Comparison of ENCODE assay signal across 8 mouse cellular contexts in the genomic region with DNA sequence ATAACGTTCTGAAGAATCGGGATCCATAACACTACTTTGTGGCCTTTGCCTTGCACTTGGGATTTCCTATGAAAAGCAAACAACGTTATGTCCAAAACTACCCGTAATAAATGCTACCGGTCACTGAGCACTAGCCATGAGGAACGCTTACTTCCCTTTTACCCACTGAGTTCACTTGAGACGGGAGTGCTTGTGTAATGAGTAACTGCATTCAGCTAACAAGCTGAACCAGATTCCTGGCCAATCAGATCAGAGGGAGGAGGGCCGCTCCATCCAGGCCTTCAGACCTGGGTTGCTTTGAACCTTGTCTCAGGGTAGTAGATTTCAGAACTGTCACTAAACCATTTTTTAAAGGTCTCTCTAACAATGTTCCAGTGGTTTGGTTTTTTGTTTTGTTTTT.
DNase-seq lines count a peak whose midpoint lies in the region; ATAC-seq and TF ChIP-seq lines count a peak whose summit lies in the region.

No protein-coding gene starts in this region.

- no peak for TF ChIP-seq CTCF in stomach, postnatal 0 days (IDR thresholded peaks at IDR 0.05; ENCODE audit: low read depth)
- TF ChIP-seq CTCF in left cerebral cortex, adult 2 months (IDR thresholded peaks at IDR 0.05), result no peak

- H3K4me2 ChIP-seq in heart, embryonic 16.5 days (ENCODE audit: low read depth, low read length), result peak overlapping the region; percentile 18; the same call in 1 of the 2 replicates
- no peak overlapping the region for H3K4me2 ChIP-seq in liver, embryonic 16.5 days (ENCODE audit: low read depth, low read length)
- no peak overlapping the region; the same call in 1 of the 2 replicates for H3K4me2 ChIP-seq in stomach, postnatal 0 days (replicated peaks; ENCODE audit: low read depth)

- no peak overlapping the region for H3K9ac ChIP-seq in heart, embryonic 16.5 days (ENCODE audit: low read length)
- H3K9ac ChIP-seq in liver, embryonic 16.5 days (ENCODE audit: low read depth, low read length), result no peak overlapping the region
- H3K9ac ChIP-seq in stomach, postnatal 0 days (ENCODE audit: low read length), result no peak overlapping the region

- H3K4me3 ChIP-seq in heart, embryonic 16.5 days (ENCODE audit: low read length), result no peak overlapping the region
- H3K4me3 ChIP-seq in liver, embryonic 16.5 days (ENCODE audit: low read depth, low read length), result peak overlapping the region; percentile 21; the same call in 1 of the 2 replicates
- no peak overlapping the region for H3K4me3 ChIP-seq in stomach, postnatal 0 days (ENCODE audit: low read depth, low read length)
- H3K4me3 ChIP-seq in left cerebral cortex, adult 2 months, result no peak overlapping the region

- H3K27ac ChIP-seq in heart, embryonic 16.5 days (ENCODE audit: low read length), result no peak overlapping the region
- 0 out of 2 replicates have a peak overlapping the region, but pooled peaks have one; percentile 50 for H3K27ac ChIP-seq in liver, embryonic 16.5 days (ENCODE audit: low read length)
- H3K27ac ChIP-seq in stomach, postnatal 0 days (replicated peaks), result peak overlapping the region; percentile 45; the same call in 1 of the 2 replicates
- H3K27ac ChIP-seq in left cerebral cortex, adult 2 months, result no peak overlapping the region

- TF ChIP-seq EP300 in stomach, postnatal 0 days (optimal IDR thresholded peaks at IDR 0.05), result no peak

- no peaks in the 10 kb centered on the region for H3K27me3 ChIP-seq in heart, embryonic 16.5 days (ENCODE audit: control insufficient read depth, insufficient read depth, low read length)
- no peaks in the 10 kb centered on the region for H3K27me3 ChIP-seq in liver, embryonic 16.5 days (ENCODE audit: control insufficient read depth, insufficient read depth, low read depth, low read length)
- H3K27me3 ChIP-seq in stomach, postnatal 0 days (ENCODE audit: control insufficient read depth, insufficient read depth, low read length), result no peaks in the 10 kb centered on the region

- no peak for ATAC-seq in heart, embryonic 16.5 days (replicated peaks; ENCODE audit: extremely low read depth, insufficient read depth, low FRiP score)
- peak; percentile 77 for ATAC-seq in liver, embryonic 16.5 days (ENCODE audit: low read depth)
- peak; percentile 83 for ATAC-seq in stomach, postnatal 0 days (ENCODE audit: low FRiP score, low TSS enrichment)

- H3K4me1 ChIP-seq in heart, embryonic 16.5 days (ENCODE audit: control insufficient read depth, insufficient read depth, low read length), result peaks cover 44% of the 10 kb centered on the region
- H3K4me1 ChIP-seq in liver, embryonic 16.5 days (ENCODE audit: control insufficient read depth, low read depth, low read length), result peaks cover 5% of the 10 kb centered on the region
- H3K4me1 ChIP-seq in stomach, postnatal 0 days (replicated peaks; ENCODE audit: control insufficient read depth, insufficient read depth), result no peaks in the 10 kb centered on the region; the same call in 1 of the 2 replicates

- peak; percentile 3 to 30 for DNase-seq in spleen, postnatal 36 days (ENCODE audit: low spot score in 2 of 2)
- DNase-seq in spleen, postnatal 10 days (ENCODE audit: low spot score in 2 of 2), result no peak
- peak; percentile 69 for DNase-seq in stomach, postnatal 0 days (ENCODE audit: low spot score)
- no peak for DNase-seq in thymus, postnatal 36 days
- DNase-seq in frontal cortex, adult 2 months (ENCODE audit: extremely low spot score in 1 of 2, low spot score in 1 of 2), result no peak
- no peak for DNase-seq in left cerebral cortex, adult 2 months (ENCODE audit: extremely low spot score in 1 of 2, low spot score in 2 of 2)

- 53% methylated on average over 8 of the region's 8 CpGs for WGBS in heart, embryonic 16.5 days
- 24% methylated on average over 8 of the region's 8 CpGs for WGBS in liver, embryonic 16.5 days (ENCODE audit: insufficient replicate concordance)
- 36% methylated on average over 8 of the region's 8 CpGs for WGBS in stomach, postnatal 0 days

- H3K9me3 ChIP-seq in heart, embryonic 16.5 days (replicated peaks; ENCODE audit: control insufficient read depth, low read length), result no peaks in the 10 kb centered on the region
- H3K9me3 ChIP-seq in liver, embryonic 16.5 days (replicated peaks; ENCODE audit: control insufficient read depth, low read length), result no peaks in the 10 kb centered on the region
- H3K9me3 ChIP-seq in stomach, postnatal 0 days (ENCODE audit: control insufficient read depth, low read length), result no peaks in the 10 kb centered on the region

- intact Hi-C loops in left cerebral cortex, adult 2 months (cut with DNase I), result no loop called here

- no peaks in the 10 kb centered on the region for H3K36me3 ChIP-seq in heart, embryonic 16.5 days (ENCODE audit: control insufficient read depth, insufficient read depth)
- H3K36me3 ChIP-seq in liver, embryonic 16.5 days (ENCODE audit: control insufficient read depth, insufficient read depth), result no peaks in the 10 kb centered on the region
- H3K36me3 ChIP-seq in stomach, postnatal 0 days (ENCODE audit: control insufficient read depth, insufficient read depth, low read length), result no peaks in the 10 kb centered on the region

Comparison
In these comparisons a context has a peak if more than half of its experiments do, and no peak if none do; other contexts are left out.
1. DNase-seq: peak in spleen, postnatal 36 days (2 of 2) and stomach, postnatal 0 days (single experiment); none in spleen, postnatal 10 days (0 of 2), thymus, postnatal 36 days (0 of 2), frontal cortex, adult 2 months (0 of 2) and left cerebral cortex, adult 2 months (0 of 2).
2. H3K27ac ChIP-seq: peak in liver, embryonic 16.5 days (single experiment) and stomach, postnatal 0 days (single experiment); none in heart, embryonic 16.5 days (single experiment) and left cerebral cortex, adult 2 months (single experiment).